Mouse (Mus musculus): ENCODE measurements at regions not wholly inside any gene's neighbourhood (a gene's known extent, or its start where the extent isn't known, plus 50 kb on each side); places are given as distances from the start of the nearest gene placed in this dataset.

DNA sequence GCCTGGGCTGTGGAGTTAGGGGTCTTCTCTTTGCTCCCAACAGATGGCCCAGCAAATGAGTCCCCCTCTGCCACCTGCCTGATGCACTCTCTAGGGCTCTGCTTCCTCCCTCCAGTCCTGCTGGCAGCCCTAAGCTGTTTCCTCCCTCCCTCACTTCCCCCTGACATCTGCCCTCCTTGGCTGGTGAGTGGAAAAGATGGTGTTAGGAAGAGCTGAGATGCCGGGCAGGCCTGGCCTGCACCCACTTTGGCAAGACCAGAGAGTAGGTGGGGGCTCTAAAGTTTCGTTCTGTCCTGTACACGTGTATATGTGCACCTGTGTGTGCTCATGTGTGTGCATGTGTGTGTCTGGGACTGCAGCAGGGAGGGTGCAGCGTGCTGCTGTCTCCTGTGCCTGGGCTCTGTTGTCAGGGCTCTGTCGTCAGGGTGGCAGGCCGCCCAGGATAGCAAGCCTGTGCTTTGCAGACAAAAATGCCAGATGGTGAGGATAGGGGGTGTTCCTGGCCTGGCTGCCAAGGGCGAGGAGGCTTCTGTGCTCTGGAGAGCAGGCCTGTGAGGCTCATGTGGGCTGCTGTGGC is 91.7 kb downstream of the Rps24 start:
- no peak overlapping the region for H3K9ac ChIP-seq (ENCODE audit: low read depth, low read length)
- no peaks in the 10 kb centered on the region for H3K36me3 ChIP-seq (ENCODE audit: control insufficient read depth, insufficient read depth, low read length)
- no peak overlapping the region for H3K27ac ChIP-seq (replicated peaks; ENCODE audit: insufficient read depth, low read depth, low read length)
- no peak for TF ChIP-seq POLR2A (IDR thresholded peaks at IDR 0.05; ENCODE audit: extremely low read depth, insufficient read depth, low read length)
- TF ChIP-seq CTCF (IDR thresholded peaks at IDR 0.05; ENCODE audit: low read depth, low read length): no peak
- no peaks in the 10 kb centered on the region for H3K4me1 ChIP-seq (ENCODE audit: control insufficient read depth, insufficient read depth, low read length)
- no peak for DNase-seq (ENCODE audit: extremely low read depth, low read depth, low spot score)
- no peaks in the 10 kb centered on the region for H3K79me2 ChIP-seq (ENCODE audit: control insufficient read depth, insufficient read depth, low read length)
- 52% methylated on average over 7 of the region's 7 CpGs for WGBS
- no peak overlapping the region for H3K4me3 ChIP-seq (ENCODE audit: insufficient read depth, low read depth, low read length)
- no peaks in the 10 kb centered on the region for H3K27me3 ChIP-seq (ENCODE audit: control insufficient read depth, insufficient read depth, low read length)

DNA sequence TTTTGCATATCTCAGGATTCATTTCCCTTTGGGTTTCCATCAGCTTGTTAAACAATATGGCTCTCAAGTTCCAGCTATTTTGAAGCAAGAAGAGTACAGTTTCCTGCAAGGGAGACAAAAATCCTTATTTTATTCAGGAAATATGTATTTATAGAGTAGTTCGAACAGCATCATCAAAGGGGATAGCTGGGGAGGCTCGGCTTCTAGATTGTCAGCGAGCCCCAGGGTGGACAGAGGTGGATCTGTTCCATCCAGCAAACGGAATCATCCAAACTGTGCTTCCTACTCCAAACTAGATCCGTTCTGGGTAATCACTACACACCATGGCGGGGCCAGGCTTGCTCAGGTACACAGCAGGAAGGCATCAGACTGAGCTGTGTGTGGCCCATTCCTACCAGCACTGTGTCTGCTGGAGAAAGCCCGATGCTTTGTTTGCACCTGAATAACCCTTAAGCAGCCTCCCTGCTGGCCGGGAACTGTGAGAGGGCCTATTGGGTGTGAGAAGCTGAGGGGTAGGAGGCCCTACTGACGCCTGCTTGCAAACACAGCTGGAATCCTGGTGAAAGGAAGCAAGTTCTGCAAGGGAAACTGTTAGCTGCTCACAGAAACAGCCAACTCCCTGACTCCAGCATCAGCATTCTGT is 92.3 kb downstream of the Rps24 start:
- Histone ChIP-seq H3K27me3 (ENCODE audit: control insufficient read depth, insufficient read depth, low read length) (no peaks in the 10 kb centered on the region), H3K9ac (ENCODE audit: low read depth, low read length) (no peak overlapping the region), H3K4me3 (ENCODE audit: insufficient read depth, low read depth, low read length) (no peak overlapping the region), H3K36me3 (ENCODE audit: control insufficient read depth, insufficient read depth, low read length) (no peaks in the 10 kb centered on the region), H3K27ac (replicated peaks; ENCODE audit: insufficient read depth, low read depth, low read length) (no peak overlapping the region), H3K4me1 (ENCODE audit: control insufficient read depth, insufficient read depth, low read length) (no peaks in the 10 kb centered on the region), H3K79me2 (ENCODE audit: control insufficient read depth, insufficient read depth, low read length) (no peaks in the 10 kb centered on the region)
- no peak for TF ChIP-seq POLR2A (IDR thresholded peaks at IDR 0.05; ENCODE audit: extremely low read depth, insufficient read depth, low read length)
- TF ChIP-seq CTCF (IDR thresholded peaks at IDR 0.05; ENCODE audit: low read depth, low read length): no peak
- no peak for DNase-seq (ENCODE audit: extremely low read depth, low read depth, low spot score)
- WGBS: 37% methylated on average over 9 of the region's 9 CpGs

DNA sequence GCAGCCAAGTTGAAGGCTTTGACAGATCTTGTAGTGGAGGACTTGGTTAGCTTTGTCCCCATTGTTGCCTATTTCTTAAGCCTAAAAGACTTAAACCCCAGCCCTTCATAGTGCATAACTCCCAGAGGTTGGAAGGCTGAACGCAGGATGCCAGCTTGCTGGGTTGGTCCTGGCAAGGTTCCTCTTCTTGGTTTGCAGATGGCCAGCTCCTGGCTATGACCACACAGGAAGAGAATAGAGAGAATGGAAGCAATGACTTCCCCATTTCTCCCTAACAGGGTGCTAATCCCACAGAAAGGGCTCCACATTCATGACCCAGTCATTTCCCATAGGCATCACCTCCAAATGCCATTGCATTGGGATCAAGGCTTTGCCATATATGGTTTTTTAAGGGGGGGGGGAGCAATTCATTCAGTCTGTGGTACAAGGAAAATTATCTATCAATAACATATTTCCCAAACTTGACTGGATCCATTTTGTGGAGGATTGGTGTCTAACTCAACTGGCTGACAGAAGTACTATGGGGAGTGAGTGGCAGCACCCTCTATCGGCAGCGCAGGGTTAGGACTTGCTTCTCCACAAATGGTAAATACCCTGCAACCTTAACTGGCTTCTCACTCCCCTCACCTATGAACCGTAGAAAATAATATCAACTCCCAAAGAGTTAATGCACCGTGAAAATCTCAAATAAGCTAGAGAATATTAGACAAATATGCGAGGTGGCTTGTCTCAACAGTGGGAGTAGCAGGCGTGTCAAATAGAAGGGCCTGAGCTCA is 99.4 kb downstream of the Rps24 start:
- no peaks in the 10 kb centered on the region for H3K36me3 ChIP-seq (ENCODE audit: control insufficient read depth, insufficient read depth, low read length)
- no peaks in the 10 kb centered on the region for H3K4me1 ChIP-seq (ENCODE audit: control insufficient read depth, insufficient read depth, low read length)
- H3K27ac ChIP-seq (replicated peaks; ENCODE audit: insufficient read depth, low read depth, low read length): no peak overlapping the region
- no peak overlapping the region for H3K9ac ChIP-seq (ENCODE audit: low read depth, low read length)
- H3K79me2 ChIP-seq (ENCODE audit: control insufficient read depth, insufficient read depth, low read length): no peaks in the 10 kb centered on the region
- no peak overlapping the region for H3K4me3 ChIP-seq (ENCODE audit: insufficient read depth, low read depth, low read length)
- no peak for DNase-seq (ENCODE audit: extremely low read depth, low read depth, low spot score)
- no peaks in the 10 kb centered on the region for H3K27me3 ChIP-seq (ENCODE audit: control insufficient read depth, insufficient read depth, low read length)
- TF ChIP-seq CTCF (IDR thresholded peaks at IDR 0.05; ENCODE audit: low read depth, low read length) (peak; percentile 26; the same call in 1 of the 2 replicates), POLR2A (IDR thresholded peaks at IDR 0.05; ENCODE audit: extremely low read depth, insufficient read depth, low read length) (no peak)
- 60% methylated on average over 7 of the region's 7 CpGs for WGBS

DNA sequence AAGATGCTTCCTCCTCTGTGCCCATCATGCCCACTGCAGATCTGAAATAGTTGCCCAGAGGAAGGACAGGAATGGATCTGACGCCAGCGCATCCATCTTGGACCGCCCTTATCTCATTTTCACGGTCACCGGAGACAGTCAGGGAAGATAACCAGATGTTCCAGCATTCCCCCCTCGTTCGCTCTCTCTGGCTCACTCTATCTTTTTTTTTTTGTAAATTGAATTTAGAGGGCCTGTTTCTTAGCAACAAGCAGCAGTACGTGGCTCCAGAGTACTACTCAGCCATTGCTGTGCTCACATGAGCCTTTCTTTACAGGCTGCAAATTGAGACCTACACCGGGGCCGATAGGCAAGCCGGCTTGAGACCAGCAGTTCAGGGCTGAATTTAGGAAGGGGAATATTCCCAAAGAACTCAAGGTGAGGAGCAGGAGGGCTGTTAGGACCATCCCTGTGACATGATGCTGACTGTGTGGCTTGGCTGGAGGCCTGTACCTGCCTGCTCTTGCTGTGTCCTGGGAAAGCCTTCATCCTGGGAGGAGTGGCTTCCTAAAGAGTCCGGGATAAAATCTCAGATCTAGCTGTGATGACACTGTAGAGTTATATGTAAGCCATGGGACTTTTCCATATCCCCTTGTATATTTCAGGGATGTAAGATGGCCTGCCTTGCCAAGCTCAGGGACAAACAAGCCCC is 100.2 kb downstream of the Rps24 start:
- TF ChIP-seq CTCF (IDR thresholded peaks at IDR 0.05; ENCODE audit: low read depth, low read length) (no peak), POLR2A (IDR thresholded peaks at IDR 0.05; ENCODE audit: extremely low read depth, insufficient read depth, low read length) (no peak)
- no peaks in the 10 kb centered on the region for H3K36me3 ChIP-seq (ENCODE audit: control insufficient read depth, insufficient read depth, low read length)
- no peaks in the 10 kb centered on the region for H3K27me3 ChIP-seq (ENCODE audit: control insufficient read depth, insufficient read depth, low read length)
- no peaks in the 10 kb centered on the region for H3K79me2 ChIP-seq (ENCODE audit: control insufficient read depth, insufficient read depth, low read length)
- no peak overlapping the region for H3K27ac ChIP-seq (replicated peaks; ENCODE audit: insufficient read depth, low read depth, low read length)
- no peak overlapping the region for H3K4me3 ChIP-seq (ENCODE audit: insufficient read depth, low read depth, low read length)
- WGBS: 83% methylated on average over 12 of the region's 12 CpGs
- H3K9ac ChIP-seq (ENCODE audit: low read depth, low read length): no peak overlapping the region
- no peak for DNase-seq (ENCODE audit: extremely low read depth, low read depth, low spot score)
- no peaks in the 10 kb centered on the region for H3K4me1 ChIP-seq (ENCODE audit: control insufficient read depth, insufficient read depth, low read length)

DNA sequence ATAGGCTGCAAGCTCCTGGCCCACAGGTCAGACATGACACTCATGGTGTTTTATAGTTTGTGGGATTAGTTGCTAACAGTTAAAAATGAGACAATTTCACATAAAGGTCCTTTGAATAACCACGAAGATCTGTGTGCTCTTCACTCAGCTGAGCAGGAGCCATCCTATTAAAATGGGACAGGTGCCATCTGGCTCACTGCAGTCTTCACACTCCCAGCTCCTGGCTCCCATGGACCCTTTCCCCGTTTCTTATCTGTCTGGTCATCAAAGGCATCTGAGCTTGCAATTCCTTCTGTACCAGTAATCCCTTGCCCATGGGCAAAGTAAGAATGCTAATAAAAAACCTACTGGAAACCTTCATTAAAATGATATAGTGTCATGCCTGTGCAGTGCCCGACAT is 101.1 kb downstream of the Rps24 start:
- no peaks in the 10 kb centered on the region for H3K27me3 ChIP-seq (ENCODE audit: control insufficient read depth, insufficient read depth, low read length)
- H3K36me3 ChIP-seq (ENCODE audit: control insufficient read depth, insufficient read depth, low read length): no peaks in the 10 kb centered on the region
- H3K9ac ChIP-seq (ENCODE audit: low read depth, low read length): no peak overlapping the region
- no peak overlapping the region for H3K4me3 ChIP-seq (ENCODE audit: insufficient read depth, low read depth, low read length)
- DNase-seq (ENCODE audit: extremely low read depth, low read depth, low spot score): no peak
- WGBS: 71% methylated on average over 3 of the region's 3 CpGs
- H3K27ac ChIP-seq (replicated peaks; ENCODE audit: insufficient read depth, low read depth, low read length): no peak overlapping the region
- H3K4me1 ChIP-seq (ENCODE audit: control insufficient read depth, insufficient read depth, low read length): no peaks in the 10 kb centered on the region
- H3K79me2 ChIP-seq (ENCODE audit: control insufficient read depth, insufficient read depth, low read length): no peaks in the 10 kb centered on the region
- TF ChIP-seq POLR2A (IDR thresholded peaks at IDR 0.05; ENCODE audit: extremely low read depth, insufficient read depth, low read length) (no peak), CTCF (IDR thresholded peaks at IDR 0.05; ENCODE audit: low read depth, low read length) (no peak)
